Mouse (Mus musculus): ENCODE data around the gene Gm20388. TPM values are rescaled to one million over a fixed set of nuclear protein-coding genes. Genes with fewer than 3 reads are reported as not detected.

Gene Gm20388
- polyA plus RNA-seq, 1 experiment = 0.36 TPM

- Histone ChIP-seq H3K4me3 (replicated peaks) (peak overlapping the region; percentile 48), H3K9me3 (ENCODE audit: control insufficient read depth, low read length) (no peaks in the 10 kb centered on the region), H3K36me3 (ENCODE audit: control insufficient read depth) (peaks cover 21% of the 10 kb centered on the region), H3K4me1 (ENCODE audit: control insufficient read depth) (peaks cover 100% of the 10 kb centered on the region), H3K27me3 (ENCODE audit: control insufficient read depth) (no peaks in the 10 kb centered on the region)
- peak; percentile 99 for TF ChIP-seq GATA1 (IDR thresholded peaks at IDR 0.05; ENCODE audit: low read length)
- peak; percentile 98 for TF ChIP-seq TAL1 (IDR thresholded peaks at IDR 0.05; ENCODE audit: low read length)
These were observed 461.2 kb downstream of the Gm20388 start for GRCm38 (mm10) chr8:120371725-120372457.

DNA sequence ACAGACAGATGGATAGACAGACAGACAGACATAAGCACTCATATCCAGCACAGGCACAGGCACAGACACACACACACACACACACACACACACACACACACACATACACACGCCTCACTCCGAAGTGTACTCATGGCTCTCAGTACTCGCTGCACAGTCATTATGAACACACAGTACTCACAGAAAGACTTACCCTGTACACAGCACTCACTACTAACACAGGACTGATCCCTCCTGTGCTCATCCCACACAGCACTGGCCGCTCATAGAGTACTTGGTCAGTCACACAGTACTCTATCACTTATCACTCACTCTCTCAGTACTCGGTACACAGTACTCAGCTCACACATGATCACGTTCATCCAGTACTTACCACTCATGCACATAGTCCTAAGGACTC, 462.0 kb downstream of the Gm20388 start:
- H3K9me3 ChIP-seq (ENCODE audit: control insufficient read depth, low read length) = no peaks in the 10 kb centered on the region
- TF ChIP-seq GATA1 (IDR thresholded peaks at IDR 0.05; ENCODE audit: low read length) (no peak), TAL1 (IDR thresholded peaks at IDR 0.05; ENCODE audit: low read length) (no peak)
- peak overlapping the region; percentile 48 for H3K4me3 ChIP-seq (replicated peaks)
- no peaks in the 10 kb centered on the region for H3K27me3 ChIP-seq (ENCODE audit: control insufficient read depth)
- peaks cover 18% of the 10 kb centered on the region for H3K36me3 ChIP-seq (ENCODE audit: control insufficient read depth)
- H3K4me1 ChIP-seq (ENCODE audit: control insufficient read depth) = peaks cover 100% of the 10 kb centered on the region

DNA sequence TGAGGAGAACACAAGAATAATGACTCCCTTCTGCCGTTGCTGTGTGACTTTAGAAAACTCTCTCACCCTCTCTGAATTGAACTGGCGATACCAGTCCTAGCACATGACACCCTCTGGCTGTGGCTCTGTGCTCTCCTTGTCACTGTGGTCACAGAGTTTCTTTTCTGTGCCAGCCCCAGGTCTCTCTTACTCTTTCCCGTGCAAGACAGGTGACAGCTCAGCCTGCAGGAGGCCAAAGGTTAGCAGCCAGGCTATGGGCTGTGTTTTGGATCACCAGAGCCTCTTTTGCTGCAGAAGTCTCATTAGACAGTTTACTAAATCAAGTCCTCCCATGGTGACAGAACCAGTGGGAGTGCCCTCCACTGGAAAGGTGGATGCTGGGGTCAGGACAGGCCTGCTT, 463.0 kb downstream of the Gm20388 start:
- peaks cover 100% of the 10 kb centered on the region for H3K4me1 ChIP-seq (ENCODE audit: control insufficient read depth)
- H3K27me3 ChIP-seq (ENCODE audit: control insufficient read depth) = no peaks in the 10 kb centered on the region
- no peak for TF ChIP-seq TAL1 (IDR thresholded peaks at IDR 0.05; ENCODE audit: low read length)
- TF ChIP-seq GATA1 (IDR thresholded peaks at IDR 0.05; ENCODE audit: low read length) = no peak
- peaks cover 18% of the 10 kb centered on the region for H3K36me3 ChIP-seq (ENCODE audit: control insufficient read depth)
- H3K4me3 ChIP-seq (replicated peaks) = no peak overlapping the region
- H3K9me3 ChIP-seq (ENCODE audit: control insufficient read depth, low read length) = no peaks in the 10 kb centered on the region

- Histone ChIP-seq H3K27me3 (ENCODE audit: control insufficient read depth) (no peaks in the 10 kb centered on the region), H3K4me3 (replicated peaks) (no peak overlapping the region), H3K36me3 (ENCODE audit: control insufficient read depth) (peaks cover 18% of the 10 kb centered on the region), H3K9me3 (ENCODE audit: control insufficient read depth, low read length) (no peaks in the 10 kb centered on the region), H3K4me1 (ENCODE audit: control insufficient read depth) (peaks cover 100% of the 10 kb centered on the region)
- TF ChIP-seq TAL1 (IDR thresholded peaks at IDR 0.05; ENCODE audit: low read length) (no peak), GATA1 (IDR thresholded peaks at IDR 0.05; ENCODE audit: low read length) (no peak)
These were observed 463.4 kb downstream of the Gm20388 start for GRCm38 (mm10) chr8:120374070-120374469.

- Histone ChIP-seq H3K4me3 (replicated peaks) (no peak overlapping the region), H3K9me3 (ENCODE audit: control insufficient read depth, low read length) (no peaks in the 10 kb centered on the region), H3K27me3 (ENCODE audit: control insufficient read depth) (no peaks in the 10 kb centered on the region), H3K4me1 (ENCODE audit: control insufficient read depth) (peaks cover 95% of the 10 kb centered on the region), H3K36me3 (ENCODE audit: control insufficient read depth) (peaks cover 18% of the 10 kb centered on the region)
- TF ChIP-seq TAL1 (IDR thresholded peaks at IDR 0.05; ENCODE audit: low read length) = no peak
- no peak for TF ChIP-seq GATA1 (IDR thresholded peaks at IDR 0.05; ENCODE audit: low read length)
These were observed 463.9 kb downstream of the Gm20388 start for GRCm38 (mm10) chr8:120374514-120374913.

DNA sequence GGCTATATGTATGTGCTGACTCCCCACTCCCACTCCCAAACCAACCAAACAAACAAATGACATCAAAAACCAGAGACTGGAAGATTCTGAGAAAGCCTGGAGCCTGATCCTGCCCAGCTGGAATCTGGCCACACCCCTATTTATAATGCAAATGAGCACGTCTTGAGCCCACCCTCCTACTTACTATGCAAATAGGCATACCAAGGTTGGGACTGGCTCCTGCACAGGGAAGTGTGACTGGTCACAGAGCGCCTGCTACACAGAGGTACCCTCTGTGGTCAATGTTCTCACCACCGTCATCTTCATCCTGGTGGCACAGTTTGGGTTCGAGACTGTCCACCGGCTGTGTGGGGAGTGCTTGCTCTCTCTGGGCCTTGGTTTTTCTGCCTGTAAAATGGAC, 464.5 kb downstream of the Gm20388 start:
- Histone ChIP-seq H3K4me3 (replicated peaks) (no peak overlapping the region), H3K9me3 (ENCODE audit: control insufficient read depth, low read length) (no peaks in the 10 kb centered on the region), H3K4me1 (ENCODE audit: control insufficient read depth) (peaks cover 93% of the 10 kb centered on the region), H3K36me3 (ENCODE audit: control insufficient read depth) (peaks cover 16% of the 10 kb centered on the region), H3K27me3 (ENCODE audit: control insufficient read depth) (no peaks in the 10 kb centered on the region; the same call in 1 of the 2 replicates)
- no peak for TF ChIP-seq GATA1 (IDR thresholded peaks at IDR 0.05; ENCODE audit: low read length)
- TF ChIP-seq TAL1 (IDR thresholded peaks at IDR 0.05; ENCODE audit: low read length) = no peak

DNA sequence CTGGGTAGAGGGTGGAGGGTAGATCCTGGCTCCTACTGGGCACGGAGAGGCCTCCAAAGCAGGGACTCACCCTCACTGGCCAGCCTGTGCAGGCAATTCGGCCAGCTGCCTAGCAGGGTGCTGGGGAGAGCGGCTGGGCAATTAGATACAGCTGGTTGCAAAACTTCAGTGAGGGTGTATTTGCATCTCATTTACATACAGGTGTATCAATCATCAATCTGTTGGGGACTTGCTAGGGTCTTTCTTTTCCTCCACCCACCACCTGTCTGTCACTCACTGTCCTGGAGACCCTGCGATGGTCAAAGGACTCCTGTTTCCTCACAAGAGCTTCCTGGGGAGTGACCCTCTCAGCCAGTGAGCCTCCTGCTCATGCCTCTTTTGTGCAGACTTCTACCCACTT, 465.6 kb downstream of the Gm20388 start:
- no peaks in the 10 kb centered on the region for H3K9me3 ChIP-seq (ENCODE audit: control insufficient read depth, low read length)

DNA sequence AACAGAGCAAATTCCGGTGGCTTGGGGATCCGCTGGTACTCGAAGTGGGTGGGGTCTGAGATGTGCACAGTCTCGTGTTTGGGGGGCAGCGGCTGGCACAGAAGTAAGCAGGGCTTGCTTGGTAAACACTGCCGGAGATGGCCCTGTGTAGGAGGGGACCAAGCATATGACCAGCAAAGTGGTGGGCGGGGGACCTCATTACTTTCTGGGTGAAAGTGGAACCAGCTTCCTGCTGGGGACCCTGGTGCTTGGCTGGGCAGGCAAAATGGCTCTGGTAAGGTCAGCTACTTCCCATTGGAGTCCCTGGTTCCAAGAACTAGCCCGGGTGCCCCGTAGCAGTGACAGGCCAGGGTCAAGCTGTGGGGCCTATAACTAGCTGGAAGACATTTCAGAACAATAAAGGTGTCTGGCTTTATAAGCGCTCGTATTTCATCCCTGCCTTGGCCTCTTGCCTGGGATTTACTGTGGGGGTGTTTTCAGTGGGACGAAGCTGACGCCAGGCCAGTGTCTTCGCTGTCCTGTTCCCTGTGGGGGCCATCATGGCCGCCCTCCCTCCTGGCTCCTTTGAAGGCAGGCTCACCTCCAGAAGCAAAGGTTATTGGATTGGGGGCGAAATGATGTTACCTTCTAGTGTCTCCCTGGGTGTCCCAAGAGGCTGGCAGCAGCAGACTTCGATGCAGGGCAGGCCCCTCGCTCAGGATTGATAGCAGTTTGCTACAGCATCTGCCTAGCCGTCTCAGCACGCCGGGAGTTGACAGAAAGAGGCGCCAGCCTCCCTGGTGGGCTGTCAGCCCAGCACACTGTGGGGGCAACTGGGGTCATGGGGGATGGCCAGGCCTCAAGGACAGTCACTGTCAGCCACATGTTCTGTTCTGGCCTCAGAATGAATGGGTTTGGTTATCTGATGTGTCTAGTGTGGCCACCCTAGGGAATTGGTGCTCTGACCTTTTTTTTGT, 466.5 kb downstream of the Gm20388 start:
- H3K27me3 ChIP-seq (ENCODE audit: control insufficient read depth) = no peaks in the 10 kb centered on the region; the same call in 1 of the 2 replicates
- peaks cover 85% of the 10 kb centered on the region for H3K4me1 ChIP-seq (ENCODE audit: control insufficient read depth)
- peaks cover 14% of the 10 kb centered on the region for H3K36me3 ChIP-seq (ENCODE audit: control insufficient read depth)
- TF ChIP-seq GATA1 (IDR thresholded peaks at IDR 0.05; ENCODE audit: low read length) = no peak; the same call in 1 of the 2 replicates
- no peak for TF ChIP-seq TAL1 (IDR thresholded peaks at IDR 0.05; ENCODE audit: low read length)
- H3K9me3 ChIP-seq (ENCODE audit: control insufficient read depth, low read length) = no peaks in the 10 kb centered on the region
- H3K4me3 ChIP-seq (replicated peaks) = no peak overlapping the region

More for the DNA sequence above, 465.6 kb downstream of the Gm20388 start:
- H3K4me3 ChIP-seq (replicated peaks) = no peak overlapping the region
- peaks cover 14% of the 10 kb centered on the region for H3K36me3 ChIP-seq (ENCODE audit: control insufficient read depth)
- no peaks in the 10 kb centered on the region; the same call in 1 of the 2 replicates for H3K27me3 ChIP-seq (ENCODE audit: control insufficient read depth)
- TF ChIP-seq TAL1 (IDR thresholded peaks at IDR 0.05; ENCODE audit: low read length) (no peak), GATA1 (IDR thresholded peaks at IDR 0.05; ENCODE audit: low read length) (no peak)
- peaks cover 89% of the 10 kb centered on the region for H3K4me1 ChIP-seq (ENCODE audit: control insufficient read depth)

- H3K4me1 ChIP-seq (ENCODE audit: control insufficient read depth) = peaks cover 81% of the 10 kb centered on the region
- H3K4me3 ChIP-seq (replicated peaks) = no peak overlapping the region
- no peaks in the 10 kb centered on the region for H3K9me3 ChIP-seq (ENCODE audit: control insufficient read depth, low read length)
- peaks cover 12% of the 10 kb centered on the region for H3K36me3 ChIP-seq (ENCODE audit: control insufficient read depth)
- TF ChIP-seq TAL1 (IDR thresholded peaks at IDR 0.05; ENCODE audit: low read length) (no peak), GATA1 (IDR thresholded peaks at IDR 0.05; ENCODE audit: low read length) (no peak)
- no peaks in the 10 kb centered on the region; the same call in 1 of the 2 replicates for H3K27me3 ChIP-seq (ENCODE audit: control insufficient read depth)
These were observed 467.2 kb downstream of the Gm20388 start for GRCm38 (mm10) chr8:120377803-120378189.

All from erythroblast, embryonic 14.5 days (primary cell).